Mouse (Mus musculus) testis, postnatal 14 days (tissue): ENCODE data around the gene Stk10.
A peak's percentile ranks its signal among the peaks of the same experiment; 100 is the strongest.
"Not testable (repeated sequence)": the region's sequence is repeated elsewhere in the genome, so short reads cannot be mapped to it uniquely, and the experiment has no call there.

Source experiments
- DNase-seq: peaks from one replicate; pipeline ENCODE4 v3.0.0; 2021; ENCODE audit warnings: low spot score

Gene Stk10

GRCm38 (mm10) chr11:32532765-32533481 lies at the start of gene Stk10:
TSS of gene Stk10 (plus strand) at chr11:32533305.
- DNase-seq: peak; percentile 90

- no peak for DNase-seq
These were observed 47.8 kb upstream of the Stk10 start for GRCm38 (mm10) chr11:32485290-32485689.

GRCm38 (mm10) chr11:32486621-32487020 lies 46.5 kb upstream of the Stk10 start:
- DNase-seq: no peak

GRCm38 (mm10) chr11:32487501-32487900 lies 45.6 kb upstream of the Stk10 start:
- DNase-seq: no peak

- DNase-seq: no peak
These were observed 44.8 kb upstream of the Stk10 start for GRCm38 (mm10) chr11:32488344-32488743.

- no peak for DNase-seq
These were observed 44.1 kb upstream of the Stk10 start for GRCm38 (mm10) chr11:32488808-32489670.

- DNase-seq: no peak
These were observed 42.0 kb upstream of the Stk10 start for GRCm38 (mm10) chr11:32491079-32491478.

- no peak for DNase-seq
These were observed 39.8 kb upstream of the Stk10 start for GRCm38 (mm10) chr11:32493312-32493711.

- no peak for DNase-seq
These were observed 37.8 kb upstream of the Stk10 start for GRCm38 (mm10) chr11:32495283-32495682.

GRCm38 (mm10) chr11:32498757-32499535 lies 34.2 kb upstream of the Stk10 start:
- peak; percentile 31 for DNase-seq

GRCm38 (mm10) chr11:32499931-32500330 lies 33.2 kb upstream of the Stk10 start:
- no peak for DNase-seq

GRCm38 (mm10) chr11:32503711-32504110 lies 29.4 kb upstream of the Stk10 start:
- no peak for DNase-seq

- no peak for DNase-seq
These were observed 27.9 kb upstream of the Stk10 start for GRCm38 (mm10) chr11:32505091-32505739.

GRCm38 (mm10) chr11:32510930-32511329 lies 22.2 kb upstream of the Stk10 start:
- DNase-seq: no peak

GRCm38 (mm10) chr11:32514853-32515252 lies 18.3 kb upstream of the Stk10 start:
- DNase-seq: not testable (repeated sequence)

- DNase-seq: no peak
These were observed 17.0 kb upstream of the Stk10 start for GRCm38 (mm10) chr11:32516091-32516490.

- DNase-seq: no peak
These were observed 16.0 kb upstream of the Stk10 start for GRCm38 (mm10) chr11:32516916-32517712.

GRCm38 (mm10) chr11:32518770-32519169 lies 14.3 kb upstream of the Stk10 start:
- DNase-seq: no peak

GRCm38 (mm10) chr11:32519354-32519753 lies 13.8 kb upstream of the Stk10 start:
- no peak for DNase-seq

GRCm38 (mm10) chr11:32521246-32521645 lies 11.9 kb upstream of the Stk10 start:
- no peak for DNase-seq
